10 mouse cellular contexts compared by ENCODE assay signal in genomic region chr10:128037921-128038320, GRCm38 (mm10). TPM values are rescaled to one million over a fixed set of nuclear protein-coding genes. Genes with fewer than 3 reads are reported as not detected.
DNase-seq lines count a peak whose midpoint lies in the region; ATAC-seq and TF ChIP-seq lines count a peak whose summit lies in the region.
"Had no signal": no experiment of that assay in that cellular context is flagged by ENCODE, and none has a peak within 500 bp of the region (broad histone marks: within the 10 kb centered on the region; RNA-seq: fewer than 3 reads in every experiment).

No protein-coding gene starts in this region.

- H3K27ac ChIP-seq in kidney, embryonic 14.5 days (ENCODE audit: low read depth, low read length): no peak overlapping the region
- no peak overlapping the region for H3K27ac ChIP-seq in embryonic facial prominence, embryonic 12.5 days
- no peak overlapping the region for H3K27ac ChIP-seq in intestine, embryonic 14.5 days (ENCODE audit: low read depth)
- no peak overlapping the region for H3K27ac ChIP-seq in midbrain, embryonic 16.5 days (ENCODE audit: low read length)
- H3K27ac ChIP-seq in kidney, adult 2 months (ENCODE audit: insufficient read depth, low read depth, low read length): no peak overlapping the region

- H3K9ac ChIP-seq in kidney, embryonic 14.5 days (ENCODE audit: low read depth, low read length): no peak overlapping the region
- no peak overlapping the region; the same call in 1 of the 2 replicates for H3K9ac ChIP-seq in embryonic facial prominence, embryonic 12.5 days
- H3K9ac ChIP-seq in intestine, embryonic 14.5 days (ENCODE audit: low read length): no peak overlapping the region
- no peak overlapping the region for H3K9ac ChIP-seq in midbrain, embryonic 16.5 days (ENCODE audit: low read depth, low read length)

- peak overlapping the region; percentile 8; the same call in 1 of the 2 replicates for H3K4me3 ChIP-seq in kidney, embryonic 14.5 days (ENCODE audit: low read length)
- no peak overlapping the region for H3K4me3 ChIP-seq in embryonic facial prominence, embryonic 12.5 days
- H3K4me3 ChIP-seq in intestine, embryonic 14.5 days (ENCODE audit: low read depth, low read length): no peak overlapping the region; the same call in 1 of the 2 replicates
- H3K4me3 ChIP-seq in midbrain, embryonic 16.5 days (ENCODE audit: low read depth, low read length): no peak overlapping the region
- H3K4me3 ChIP-seq in kidney, adult 2 months (ENCODE audit: insufficient read depth, low read depth, low read length): no peak overlapping the region

- H3K27me3 ChIP-seq in kidney, embryonic 14.5 days (ENCODE audit: control insufficient read depth, insufficient read depth, low read length): no peaks in the 10 kb centered on the region
- H3K27me3 ChIP-seq in embryonic facial prominence, embryonic 12.5 days: no peaks in the 10 kb centered on the region
- H3K27me3 ChIP-seq in intestine, embryonic 14.5 days (replicated peaks; ENCODE audit: control insufficient read depth, insufficient read depth, low read length): no peaks in the 10 kb centered on the region
- H3K27me3 ChIP-seq in midbrain, embryonic 16.5 days (ENCODE audit: control insufficient read depth, insufficient read depth, low read depth, low read length): no peaks in the 10 kb centered on the region
- H3K27me3 ChIP-seq in kidney, adult 2 months (replicated peaks; ENCODE audit: control insufficient read depth, insufficient read depth, low read length): no peaks in the 10 kb centered on the region

- H3K4me1 ChIP-seq in kidney, embryonic 14.5 days (ENCODE audit: control insufficient read depth, insufficient read depth, low read length): peaks cover 28% of the 10 kb centered on the region
- H3K4me1 ChIP-seq in embryonic facial prominence, embryonic 12.5 days: peaks cover 34% of the 10 kb centered on the region
- peaks cover 27% of the 10 kb centered on the region for H3K4me1 ChIP-seq in intestine, embryonic 14.5 days (replicated peaks; ENCODE audit: control insufficient read depth, insufficient read depth, low read length)
- peaks cover 25% of the 10 kb centered on the region for H3K4me1 ChIP-seq in midbrain, embryonic 16.5 days (ENCODE audit: control insufficient read depth, insufficient read depth, low read length)
- H3K4me1 ChIP-seq in kidney, adult 2 months (ENCODE audit: control insufficient read depth, insufficient read depth, low read length): peaks cover 23% of the 10 kb centered on the region; the same call in 1 of the 2 replicates

- WGBS in kidney, embryonic 14.5 days: 80% methylated on average over 3 of the region's 3 CpGs
- 76% methylated on average over 3 of the region's 3 CpGs for WGBS in embryonic facial prominence, embryonic 12.5 days
- 73% methylated on average over 3 of the region's 3 CpGs for WGBS in intestine, embryonic 14.5 days
- WGBS in midbrain, embryonic 16.5 days: 48% methylated on average over 3 of the region's 3 CpGs
- WGBS in kidney, adult 2 months: 54% methylated on average over 3 of the region's 3 CpGs

- peak overlapping the region; percentile 23 for H3K4me2 ChIP-seq in kidney, embryonic 14.5 days (replicated peaks; ENCODE audit: low read depth, low read length)
- H3K4me2 ChIP-seq in embryonic facial prominence, embryonic 12.5 days (replicated peaks): peak overlapping the region; percentile 37
- H3K4me2 ChIP-seq in intestine, embryonic 14.5 days (ENCODE audit: low read length): peak overlapping the region; percentile 81
- H3K4me2 ChIP-seq in midbrain, embryonic 16.5 days (ENCODE audit: low read length): peak overlapping the region; percentile 17; the same call in 1 of the 2 replicates

- ATAC-seq in kidney, embryonic 14.5 days (ENCODE audit: low FRiP score, low TSS enrichment): no peak
- ATAC-seq in embryonic facial prominence, embryonic 12.5 days (ENCODE audit: insufficient number of reproducible peaks, insufficient read depth, low FRiP score, low TSS enrichment): no peak
- ATAC-seq in intestine, embryonic 14.5 days (replicated peaks; ENCODE audit: low FRiP score, low TSS enrichment, low read depth): no peak
- ATAC-seq in midbrain, embryonic 16.5 days: no peak

- DNase-seq in kidney, adult 18-20 months: no peak
- no peak for DNase-seq in intestine, embryonic 14.5 days (ENCODE audit: low spot score)
- DNase-seq in adipocyte (ENCODE audit: low spot score): no peak
- DNase-seq in kidney, adult 2 months: no peak
- DNase-seq in thymus, postnatal 10 days (ENCODE audit: low spot score in 2 of 2): no peak
- DNase-seq: cerebellum, adult 9-10 months; thymus, postnatal 25 days had no signal

- no peak for TF ChIP-seq POLR2A in kidney, adult 2 months (IDR thresholded peaks at IDR 0.05; ENCODE audit: low read depth, low read length)

- peaks cover 41% of the 10 kb centered on the region for H3K36me3 ChIP-seq in kidney, embryonic 14.5 days (ENCODE audit: control insufficient read depth, insufficient read depth, low read length)
- peaks cover 30% of the 10 kb centered on the region for H3K36me3 ChIP-seq in embryonic facial prominence, embryonic 12.5 days
- H3K36me3 ChIP-seq in intestine, embryonic 14.5 days (ENCODE audit: control insufficient read depth, insufficient read depth, low read length): peaks cover 55% of the 10 kb centered on the region
- peaks cover 7% of the 10 kb centered on the region; the same call in 1 of the 2 replicates for H3K36me3 ChIP-seq in midbrain, embryonic 16.5 days (ENCODE audit: control insufficient read depth, insufficient read depth, low read length)
- H3K36me3 ChIP-seq in kidney, adult 2 months (ENCODE audit: control insufficient read depth, insufficient read depth, low read length): no peaks in the 10 kb centered on the region

- H3K9me3 ChIP-seq in kidney, embryonic 14.5 days (ENCODE audit: control insufficient read depth, low read length): no peaks in the 10 kb centered on the region
- H3K9me3 ChIP-seq in embryonic facial prominence, embryonic 12.5 days: no peaks in the 10 kb centered on the region
- no peaks in the 10 kb centered on the region for H3K9me3 ChIP-seq in intestine, embryonic 14.5 days (ENCODE audit: control insufficient read depth, low read length)
- H3K9me3 ChIP-seq in midbrain, embryonic 16.5 days (replicated peaks; ENCODE audit: control insufficient read depth, low read length, poor library complexity, severe bottlenecking): no peaks in the 10 kb centered on the region

- TF ChIP-seq CTCF in kidney, adult 2 months (conservative IDR thresholded peaks at IDR 0.05; ENCODE audit: insufficient read depth, insufficient read length, low read depth, low read length): no peak

RNA-seq across cellular contexts. Expression of gene Naca, which starts 2.5 kb away (rescaled TPM):
- 967 and 1,287 TPM in 2 replicates for polyA plus RNA-seq in kidney, embryonic 14.5 days (2014; fragmentation: Nextera tagmentation; extraction: Ambion mirVana)
- 832 and 847 TPM in 2 replicates for polyA plus RNA-seq in embryonic facial prominence, embryonic 12.5 days (2016; fragmentation: Nextera tagmentation; extraction: Ambion mirVana)
- 929 and 986 TPM in 2 replicates for polyA plus RNA-seq in intestine, embryonic 14.5 days (2014; fragmentation: Nextera tagmentation; extraction: Ambion mirVana)
- polyA plus RNA-seq in midbrain, embryonic 16.5 days (2015; fragmentation: Nextera tagmentation; extraction: Ambion mirVana): 487 and 537 TPM in 2 replicates
- 195 and 258 TPM in 2 replicates for polyA plus RNA-seq in kidney, adult 2 months (2012; rRNA removed)

RNA-seq across cellular contexts. Expression of gene Ptges3, which starts 20.8 kb away (rescaled TPM):
- 566 and 622 TPM in 2 replicates for polyA plus RNA-seq in kidney, embryonic 14.5 days (2014; fragmentation: Nextera tagmentation; extraction: Ambion mirVana)
- 541 and 578 TPM in 2 replicates for polyA plus RNA-seq in embryonic facial prominence, embryonic 12.5 days (2016; fragmentation: Nextera tagmentation; extraction: Ambion mirVana)
- polyA plus RNA-seq in intestine, embryonic 14.5 days (2014; fragmentation: Nextera tagmentation; extraction: Ambion mirVana): 465 and 489 TPM in 2 replicates
- 387 and 407 TPM in 2 replicates for polyA plus RNA-seq in midbrain, embryonic 16.5 days (2015; fragmentation: Nextera tagmentation; extraction: Ambion mirVana)
- polyA plus RNA-seq in kidney, adult 2 months (2012; rRNA removed): 28.2 and 32.5 TPM in 2 replicates

RNA-seq across cellular contexts. Expression of gene Prim1, which starts 23.0 kb away (rescaled TPM):
- polyA plus RNA-seq in kidney, embryonic 14.5 days (2014; fragmentation: Nextera tagmentation; extraction: Ambion mirVana): 98.1 and 100.0 TPM in 2 replicates
- 94.6 and 95.2 TPM in 2 replicates for polyA plus RNA-seq in embryonic facial prominence, embryonic 12.5 days (2016; fragmentation: Nextera tagmentation; extraction: Ambion mirVana)
- 85.8 and 89.1 TPM in 2 replicates for polyA plus RNA-seq in intestine, embryonic 14.5 days (2014; fragmentation: Nextera tagmentation; extraction: Ambion mirVana)
- polyA plus RNA-seq in midbrain, embryonic 16.5 days (2015; fragmentation: Nextera tagmentation; extraction: Ambion mirVana): 37.4 and 40.1 TPM in 2 replicates
- 3.4 and 3.6 TPM in 2 replicates for polyA plus RNA-seq in kidney, adult 2 months (2012; rRNA removed)

RNA-seq across cellular contexts. Expression of gene Hsd17b6, which starts 30.5 kb away (rescaled TPM):
- not detected in 2 replicates for polyA plus RNA-seq in kidney, embryonic 14.5 days (2014; fragmentation: Nextera tagmentation; extraction: Ambion mirVana)
- not detected in 2 replicates for polyA plus RNA-seq in embryonic facial prominence, embryonic 12.5 days (2016; fragmentation: Nextera tagmentation; extraction: Ambion mirVana)
- not detected in 2 replicates for polyA plus RNA-seq in intestine, embryonic 14.5 days (2014; fragmentation: Nextera tagmentation; extraction: Ambion mirVana)
- not detected in 2 replicates for polyA plus RNA-seq in midbrain, embryonic 16.5 days (2015; fragmentation: Nextera tagmentation; extraction: Ambion mirVana)
- not detected in 2 replicates for polyA plus RNA-seq in kidney, adult 2 months (2012; rRNA removed)

RNA-seq across cellular contexts. Expression of gene Atp5b, which starts 45.2 kb away (rescaled TPM):
- 2,294 and 2,764 TPM in 2 replicates for polyA plus RNA-seq in kidney, embryonic 14.5 days (2014; fragmentation: Nextera tagmentation; extraction: Ambion mirVana)
- polyA plus RNA-seq in embryonic facial prominence, embryonic 12.5 days (2016; fragmentation: Nextera tagmentation; extraction: Ambion mirVana): 1,967 TPM in 2 replicates
- 2,618 and 2,654 TPM in 2 replicates for polyA plus RNA-seq in intestine, embryonic 14.5 days (2014; fragmentation: Nextera tagmentation; extraction: Ambion mirVana)
- 2,034 and 2,090 TPM in 2 replicates for polyA plus RNA-seq in midbrain, embryonic 16.5 days (2015; fragmentation: Nextera tagmentation; extraction: Ambion mirVana)
- 4,550 and 7,521 TPM in 2 replicates for polyA plus RNA-seq in kidney, adult 2 months (2012; rRNA removed)

Comparison
In these comparisons a context has a peak if more than half of its experiments do, and no peak if none do; other contexts are left out.
1. RNA of gene Ptges3, which starts 20.8 kb away (polyA plus RNA-seq): 541 to 578 TPM in embryonic facial prominence, embryonic 12.5 days, 566 to 622 TPM in kidney, embryonic 14.5 days, 465 to 489 TPM in intestine, embryonic 14.5 days and 387 to 407 TPM in midbrain, embryonic 16.5 days; 28.2 to 32.5 TPM in kidney, adult 2 months; every median in the first group is over 10 times any median in the second.
2. H3K4me2 ChIP-seq: peak in every context shown above with its lines; median percentile 81 in intestine, embryonic 14.5 days; 37 in embryonic facial prominence, embryonic 12.5 days; 23 in kidney, embryonic 14.5 days; 17 in midbrain, embryonic 16.5 days.